Mouse (Mus musculus) common myeloid progenitor, adult 5-6 weeks (primary cell): Measurements from ENCODE around the gene Maml3. TPM values are rescaled to one million over a fixed set of nuclear protein-coding genes. Genes with fewer than 3 reads are reported as not detected.

Experiments used
- ATAC-seq: replicated peaks from 2 replicates; pipeline ENCODE4 v1.8.0; 2016; ENCODE audit warnings: low read depth, mild to moderate bottlenecking, moderate TSS enrichment, inconsistent platforms; ENCODE audit not compliant: poor library complexity, severe bottlenecking
- total RNA-seq: library from RNA; stranded (forward); fragments of 200-1000, 187-1606 nt; gene quantifications from 2 replicates; pipeline ENCODE4 v1.2.3, GENCODE M21; 2017

Maml3 gene
- total RNA-seq, 1 experiment from 2014 or later = 15.5 TPM

DNA sequence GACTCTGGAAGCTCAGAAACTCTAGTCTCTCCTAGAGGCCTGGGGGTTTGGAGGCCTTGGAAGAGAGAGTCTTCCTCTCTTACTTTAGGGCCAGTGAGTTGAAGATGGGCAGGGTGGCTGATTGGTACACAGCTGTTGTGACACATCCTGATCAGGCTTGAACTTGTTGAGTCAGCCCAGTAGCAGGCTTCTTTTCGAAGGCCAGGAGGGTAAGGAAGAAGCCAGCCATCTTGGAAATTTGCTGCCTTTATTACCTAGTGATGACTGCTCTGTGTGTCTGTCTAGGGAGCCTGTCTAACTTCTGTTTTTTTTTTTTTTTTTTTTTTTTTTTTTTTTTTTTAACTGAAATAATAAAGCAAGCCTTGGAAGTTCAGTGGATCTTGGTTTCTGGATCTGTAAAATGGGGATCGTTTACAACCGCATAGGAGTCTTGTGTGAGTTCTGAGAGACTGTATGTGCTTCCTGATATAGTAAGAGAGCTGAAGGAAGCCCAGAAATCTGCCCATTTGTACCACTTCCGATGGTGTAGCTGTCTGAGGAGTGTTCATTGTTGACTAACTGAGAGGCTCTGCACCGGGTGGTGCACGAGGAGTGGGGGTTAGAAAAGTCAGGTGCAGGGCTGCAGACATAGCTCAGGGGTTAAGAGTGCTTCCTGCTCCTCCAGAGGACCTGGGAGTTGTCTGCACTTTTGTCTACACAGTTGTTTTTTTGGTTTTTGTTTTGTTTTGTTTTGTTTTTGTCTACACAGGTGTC, 450.4 kb downstream of the Maml3 start:
- ATAC-seq = no peak

DNA sequence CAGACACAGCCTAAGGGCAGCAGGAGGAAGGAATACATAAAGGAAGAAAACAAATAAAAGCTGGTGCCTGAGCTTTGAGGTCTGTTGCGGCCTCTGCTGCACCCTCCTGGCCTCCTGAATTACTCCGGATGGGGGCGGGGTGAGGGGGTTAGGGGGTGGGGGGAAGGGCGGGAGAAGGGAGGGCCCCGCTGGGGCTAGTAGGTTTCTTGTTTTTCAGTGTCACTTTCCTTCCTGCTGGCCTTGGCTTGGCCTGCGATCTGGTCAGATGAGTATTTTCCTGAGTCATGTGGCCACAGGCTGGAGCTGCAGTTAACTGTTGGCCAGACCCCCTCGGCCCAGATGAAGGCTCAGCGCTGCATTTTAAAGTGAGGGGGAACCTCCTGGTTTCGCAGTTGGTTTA, 452.2 kb downstream of the Maml3 start:
- ATAC-seq = peak; percentile 62

DNA sequence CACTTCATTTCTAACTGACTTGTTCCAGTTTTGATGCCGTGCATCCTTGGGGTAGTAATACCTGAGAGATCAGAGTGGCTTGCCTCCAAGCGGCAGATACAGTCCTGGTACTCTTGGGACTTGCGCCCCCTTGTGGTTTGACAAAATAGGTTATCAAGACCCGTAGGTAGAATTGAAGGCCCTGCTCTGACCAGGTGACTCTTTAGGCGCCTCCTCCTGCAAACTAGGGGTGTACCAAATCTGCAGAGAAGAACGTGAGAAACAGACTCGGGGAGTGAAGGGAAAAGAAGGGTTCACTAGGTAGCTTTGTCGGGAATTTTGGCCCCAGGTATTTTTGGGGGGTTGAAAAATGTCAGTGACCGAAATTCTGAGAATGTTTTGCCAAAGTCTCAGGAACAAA, 452.6 kb downstream of the Maml3 start:
- ATAC-seq = peak; percentile 42

DNA sequence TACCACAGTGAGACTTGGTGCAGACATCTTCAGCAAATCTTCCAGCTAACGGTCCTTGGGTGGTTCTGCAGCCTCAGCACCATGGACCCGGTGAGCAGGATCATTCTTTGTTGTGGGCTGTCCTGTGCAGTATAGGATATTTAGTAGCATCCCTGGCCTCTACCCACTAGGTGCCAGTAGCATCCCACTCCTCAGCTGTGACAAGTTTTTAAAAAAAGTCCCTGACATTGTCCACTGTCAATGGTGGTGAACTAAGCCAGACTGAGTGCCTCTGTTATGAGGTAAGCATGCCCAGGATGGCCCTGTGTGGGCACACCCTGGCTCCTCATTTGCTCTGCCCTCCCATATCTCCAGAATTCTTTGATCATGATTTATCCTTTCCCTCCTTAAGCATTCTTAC, 453.7 kb downstream of the Maml3 start:
- ATAC-seq = no peak

DNA sequence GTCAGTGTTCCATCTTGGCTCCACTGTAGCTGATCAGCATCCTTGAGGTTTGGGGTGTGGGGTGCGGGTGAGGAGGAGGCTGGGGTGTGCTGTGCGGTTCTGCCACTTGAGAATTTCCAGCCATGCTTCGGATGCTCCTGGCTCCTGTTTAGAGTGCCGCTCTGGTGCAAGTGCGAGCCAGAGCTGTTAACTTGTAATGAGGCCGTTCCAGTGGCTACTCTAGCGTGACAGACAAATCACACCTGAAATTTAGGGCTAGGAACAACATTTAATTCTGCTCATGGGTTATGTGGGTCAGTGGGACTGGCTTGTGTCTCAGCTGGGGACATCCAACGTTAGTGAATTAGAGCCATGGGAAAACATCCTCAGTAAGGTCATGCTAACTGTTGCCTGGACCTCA, 454.9 kb downstream of the Maml3 start:
- ATAC-seq = no peak

DNA sequence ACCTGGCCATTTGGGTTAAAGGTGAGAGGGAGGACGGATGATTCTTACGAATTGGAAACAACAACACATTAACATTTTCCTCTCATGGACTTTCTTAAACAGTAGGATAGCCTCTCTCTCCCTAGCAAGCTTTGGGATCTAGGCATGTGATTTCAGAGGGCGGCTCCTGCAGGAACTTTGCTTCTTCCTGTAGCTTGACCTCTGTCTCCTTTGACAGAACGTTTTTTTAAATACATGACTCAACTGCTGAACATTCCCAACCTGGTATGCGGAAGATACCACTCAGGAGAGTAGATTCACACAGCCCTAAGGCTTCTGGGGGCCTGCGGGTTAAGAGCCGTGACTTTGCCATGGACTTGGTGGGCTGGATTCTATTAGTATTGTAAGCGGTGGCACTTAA, 455.4 kb downstream of the Maml3 start:
- no peak for ATAC-seq

DNA sequence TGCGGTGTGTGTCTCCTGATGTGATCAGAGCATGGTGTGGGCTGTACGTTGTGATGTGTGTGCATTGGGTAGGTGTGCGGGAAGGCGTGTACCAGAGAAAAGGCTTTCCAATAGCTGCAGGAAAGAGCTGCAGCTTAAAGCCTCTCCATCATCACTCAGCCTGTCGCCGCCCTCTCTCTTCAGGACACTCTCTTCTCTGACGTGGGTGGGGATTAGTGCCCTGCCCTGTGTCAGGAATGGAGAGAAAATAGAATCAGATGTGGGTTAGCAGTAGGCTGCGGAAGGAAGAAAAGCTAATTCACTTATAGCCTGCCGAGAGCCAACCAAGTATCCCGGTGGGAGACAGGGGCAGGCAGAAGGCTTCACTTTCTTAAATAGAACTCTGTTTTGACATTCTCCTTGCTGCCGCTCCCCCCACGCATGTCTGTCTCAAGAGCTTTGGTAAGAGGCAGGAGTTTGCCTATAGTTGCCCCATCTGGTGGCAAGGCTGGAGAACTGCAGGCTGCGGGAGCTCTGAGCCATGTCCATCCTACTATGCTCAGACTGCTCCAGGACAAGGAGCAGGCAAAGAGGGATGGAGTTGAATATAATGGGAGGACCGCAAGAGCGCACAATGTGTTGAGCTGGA, 456.7 kb downstream of the Maml3 start:
- ATAC-seq = peak; percentile 67

DNA sequence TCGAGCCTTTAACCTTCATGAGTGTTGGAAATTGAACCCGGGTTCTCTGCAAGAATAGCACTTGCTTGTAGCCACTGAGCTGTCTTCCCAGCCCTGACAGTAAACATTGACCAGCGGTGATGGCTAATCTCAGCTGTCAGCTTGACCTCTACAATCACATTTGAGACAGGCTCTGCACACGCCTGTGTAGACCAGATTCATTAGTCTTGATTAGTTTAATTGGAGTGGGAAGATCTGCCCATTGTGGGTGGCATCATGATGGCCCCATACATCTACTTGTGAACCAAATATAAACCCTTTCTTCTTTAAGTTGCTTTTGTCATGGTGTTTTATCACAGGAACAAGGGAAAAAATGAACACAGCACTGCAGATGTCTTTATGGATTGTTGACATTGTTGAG, 457.5 kb downstream of the Maml3 start:
- no peak for ATAC-seq

DNA sequence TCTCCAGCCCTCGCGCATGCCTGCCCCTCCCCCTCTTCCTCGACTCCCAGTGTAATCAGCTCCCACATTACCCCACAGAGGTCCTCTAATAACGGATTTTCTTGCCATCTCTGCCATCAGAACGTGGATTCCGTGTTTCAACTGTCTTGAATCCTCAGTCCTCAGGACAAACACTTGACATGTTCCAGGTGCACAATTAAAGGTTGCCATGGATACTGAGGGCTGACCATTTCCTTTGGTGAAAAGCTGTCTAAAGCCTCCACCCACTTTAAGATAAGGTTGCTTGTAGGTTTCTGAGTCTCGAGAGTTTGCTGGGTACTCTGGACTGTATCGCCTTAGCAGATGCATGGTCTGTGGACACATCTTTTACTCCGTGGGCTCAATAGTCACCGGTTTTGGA, 458.6 kb downstream of the Maml3 start:
- no peak for ATAC-seq

DNA sequence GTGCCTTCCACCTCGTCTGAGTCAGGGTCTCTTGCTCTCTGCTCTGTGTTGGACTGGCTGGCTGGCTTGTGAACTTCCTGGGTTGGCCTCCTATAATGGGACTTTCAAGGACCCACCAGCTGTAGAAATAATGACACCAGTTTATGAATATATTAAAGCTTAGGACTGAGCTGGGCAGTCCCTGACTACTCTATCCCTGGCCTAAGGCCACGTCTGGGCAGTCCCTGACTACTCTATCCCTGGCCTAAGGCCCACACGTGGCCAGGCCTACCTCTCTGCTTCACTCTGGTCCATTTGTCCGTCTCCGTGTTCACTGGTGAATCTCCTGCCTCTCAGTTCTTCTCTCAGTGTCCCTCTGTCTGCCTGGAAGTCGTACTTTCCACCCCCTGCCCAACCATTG, 459.4 kb downstream of the Maml3 start:
- ATAC-seq = no peak

DNA sequence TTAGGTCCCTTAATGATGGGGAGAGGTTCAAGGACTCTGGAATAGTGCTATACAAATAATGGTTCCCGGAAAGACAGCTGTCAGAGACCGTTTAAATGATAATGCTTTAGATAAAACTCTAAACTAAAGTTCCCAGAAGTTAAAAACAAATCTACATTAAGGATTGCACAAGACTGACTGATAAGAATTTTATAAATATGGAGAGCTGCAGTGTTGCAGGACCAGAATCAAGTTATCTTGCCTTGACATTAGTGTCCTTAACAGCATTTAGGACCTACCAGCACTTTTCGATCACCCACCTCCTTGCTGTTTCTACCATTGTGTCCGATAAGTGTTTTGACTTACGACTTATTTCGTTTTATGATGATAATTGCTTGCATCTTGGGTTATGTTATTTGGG, 466.6 kb downstream of the Maml3 start:
- ATAC-seq = no peak

DNA sequence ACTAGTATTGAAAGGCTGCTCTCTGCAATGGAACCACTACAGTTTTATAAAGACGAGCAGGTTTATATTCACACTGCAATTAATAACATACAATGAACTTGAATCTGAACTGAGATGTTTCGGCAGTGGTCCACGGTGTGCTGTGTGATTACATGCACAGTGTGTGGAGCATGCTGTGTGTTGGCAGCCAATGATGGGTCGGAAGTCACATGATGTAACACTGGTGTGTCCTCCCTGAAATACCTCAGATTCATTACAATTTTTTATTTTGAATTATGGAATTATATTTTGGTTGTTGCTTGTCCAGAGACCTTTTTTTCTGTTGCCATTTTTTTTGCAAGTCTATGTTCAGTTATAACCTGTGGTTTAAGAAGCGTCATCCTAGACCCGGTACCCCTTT, 467.6 kb downstream of the Maml3 start:
- ATAC-seq = no peak

DNA sequence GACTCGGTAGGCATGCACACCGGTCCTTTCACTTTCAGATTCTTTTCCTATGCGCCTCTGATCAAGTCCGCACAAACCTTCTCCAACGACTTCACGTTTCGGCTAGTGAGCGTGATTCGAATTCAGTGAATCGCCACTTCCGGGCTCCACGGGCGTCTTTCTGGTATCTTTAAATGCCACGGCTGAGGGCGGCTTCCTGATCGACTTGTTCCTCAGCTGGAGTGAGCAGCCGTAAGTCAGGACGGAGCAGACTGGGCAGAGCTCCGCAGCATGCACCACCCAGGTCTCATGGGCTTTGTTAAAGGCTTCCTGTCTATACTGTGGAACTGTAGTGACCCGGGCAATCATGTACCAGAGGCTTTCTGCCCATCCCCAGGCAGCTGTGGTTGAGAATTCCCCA, 468.2 kb downstream of the Maml3 start:
- peak; percentile 79 for ATAC-seq

DNA sequence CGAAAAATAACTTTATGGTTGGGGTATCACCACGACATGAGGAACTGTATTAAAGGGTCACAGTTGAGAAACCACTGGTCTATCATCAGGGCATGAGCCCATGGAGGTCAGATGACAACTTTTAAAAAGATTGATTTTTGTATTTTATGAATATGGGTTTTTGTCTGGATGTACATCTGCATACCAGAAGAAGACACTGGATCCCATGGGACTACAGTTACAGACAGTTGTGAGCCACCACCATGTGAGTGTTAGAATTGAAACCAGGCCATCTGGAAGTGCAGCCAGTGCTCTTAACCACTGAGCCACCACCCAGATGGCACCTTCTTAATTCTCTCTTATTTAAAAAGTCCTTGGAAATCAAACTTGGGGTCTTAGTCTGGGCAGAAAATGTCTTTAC, 468.9 kb downstream of the Maml3 start:
- ATAC-seq = no peak

Other genes with a start within 250 kb of the Maml3 start
- gene Foxo1, start 163.3 kb upstream of the Maml3 start, total RNA-seq = 1.3 and 1.6 TPM in 2 replicates